Mouse (Mus musculus): ENCODE results near the gene Psmb4.
"Not testable (repeated sequence)": the region's sequence is repeated elsewhere in the genome, so short reads cannot be mapped to it uniquely, and the experiment has no call there.

Gene Psmb4

GRCm38 (mm10) chr3:94886316-94887224, at the start of gene Psmb4:
Psmb4 (minus strand) TSS chr3:94886961.
- peak; percentile 88 for DNase-seq (ENCODE audit: low read depth, low spot score)

DNA sequence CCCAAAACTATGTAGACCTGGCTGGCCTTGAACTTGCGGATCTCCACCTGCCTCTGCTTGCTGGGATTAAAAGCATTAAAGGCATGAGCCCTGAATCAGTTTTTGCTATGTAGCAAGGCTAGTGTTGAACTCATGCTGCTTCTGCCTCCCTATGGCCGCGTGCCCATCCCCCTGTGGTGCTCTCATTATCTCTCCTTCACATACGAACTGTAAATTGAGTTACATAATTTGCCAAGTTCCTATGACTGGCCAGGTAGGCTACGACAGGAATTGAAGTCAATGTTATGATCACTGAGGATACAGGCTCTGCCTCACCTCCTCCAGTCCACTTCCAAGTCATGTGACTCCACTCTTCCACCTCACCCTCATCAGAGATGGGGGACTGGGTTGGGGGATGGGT, 49.4 kb upstream of the Psmb4 start:
- DNase-seq (ENCODE audit: low read depth, low spot score) = not testable (repeated sequence)

DNA sequence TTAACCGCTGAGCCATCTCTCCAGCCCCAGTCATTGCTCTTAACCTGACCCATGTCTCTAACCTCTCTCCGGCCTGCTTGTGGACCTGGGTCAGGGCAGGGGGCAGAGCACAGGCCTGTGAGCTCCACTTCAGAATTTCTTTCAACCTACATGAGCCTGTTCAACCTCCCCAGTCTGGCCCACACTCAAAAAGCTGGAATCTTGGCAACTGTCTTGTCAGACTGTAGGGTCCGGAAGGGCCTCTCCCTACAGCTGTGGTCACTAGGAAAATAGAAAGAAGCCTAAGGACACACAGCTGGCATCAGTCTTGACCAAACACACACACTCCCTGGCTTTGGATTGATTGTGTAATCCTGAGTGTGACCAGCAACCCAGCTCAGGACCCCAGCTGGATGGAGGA, 48.6 kb upstream of the Psmb4 start:
- DNase-seq (ENCODE audit: low read depth, low spot score) = not testable (repeated sequence)

- DNase-seq (ENCODE audit: low read depth, low spot score) = not testable (repeated sequence)
Measured at GRCm38 (mm10) chr3:94934564-94934963, 47.8 kb upstream of the Psmb4 start.

DNA sequence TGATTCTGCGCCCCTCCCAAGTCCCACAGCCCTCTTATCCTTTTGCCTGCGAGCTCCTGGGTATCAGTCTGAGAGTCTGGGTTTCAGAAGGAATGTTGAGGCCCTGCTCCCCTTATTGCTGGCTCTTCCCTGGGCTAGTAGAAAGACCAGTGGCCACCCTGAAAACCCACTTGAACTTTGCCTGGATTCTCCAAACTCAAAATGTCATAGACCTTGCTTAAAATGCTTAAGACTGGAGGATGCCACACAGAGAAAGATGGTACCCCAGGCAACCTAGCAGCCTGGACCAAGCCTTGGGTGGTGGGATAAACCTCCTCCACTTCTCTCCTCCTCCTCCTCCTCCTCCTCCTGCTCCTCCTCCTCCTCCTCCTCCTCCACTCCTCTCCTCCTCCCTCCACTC, 46.8 kb upstream of the Psmb4 start:
- not testable (repeated sequence) for DNase-seq (ENCODE audit: low read depth, low spot score)

DNA sequence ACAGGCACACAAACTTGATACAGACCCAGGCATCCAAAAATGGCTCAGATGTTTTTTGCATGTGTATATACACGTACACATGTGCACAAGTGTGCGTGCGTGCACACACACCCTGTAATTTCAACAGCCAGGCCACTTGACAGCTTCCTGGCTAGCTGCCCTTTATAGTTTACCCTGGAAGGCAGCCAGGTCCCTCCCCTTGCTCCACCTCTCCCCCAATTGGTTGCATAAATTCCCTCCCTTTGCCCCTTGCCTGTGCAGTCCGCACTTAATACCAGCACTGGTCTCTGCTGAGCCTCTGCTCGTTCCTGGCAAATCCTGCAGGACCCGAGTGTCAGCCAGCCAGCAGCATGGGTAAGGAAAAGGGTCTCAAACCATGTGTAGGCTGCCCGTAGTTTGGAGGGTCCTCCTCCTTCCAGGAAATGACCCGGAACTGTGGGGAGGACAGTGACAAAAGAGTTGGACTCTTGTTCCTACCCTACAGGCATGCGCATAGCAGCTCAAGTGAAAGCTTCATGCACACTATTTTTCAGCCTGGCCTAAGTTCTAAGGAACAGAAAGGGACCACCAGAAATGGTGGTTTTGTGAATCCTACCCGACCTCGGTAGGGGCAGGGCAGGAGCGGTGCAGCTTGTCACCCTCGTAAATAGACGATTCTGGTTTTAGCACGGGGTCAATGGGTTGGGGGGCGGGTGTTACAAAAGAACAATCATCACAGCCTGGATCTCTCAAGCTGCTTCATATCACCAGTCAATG, 46.2 kb upstream of the Psmb4 start, which contains the start of gene Selenbp1:
Gene Selenbp1 (plus strand): TSS at position 248 of the 756 bp plus-strand sequence.
- no peak for DNase-seq (ENCODE audit: low read depth, low spot score)

DNA sequence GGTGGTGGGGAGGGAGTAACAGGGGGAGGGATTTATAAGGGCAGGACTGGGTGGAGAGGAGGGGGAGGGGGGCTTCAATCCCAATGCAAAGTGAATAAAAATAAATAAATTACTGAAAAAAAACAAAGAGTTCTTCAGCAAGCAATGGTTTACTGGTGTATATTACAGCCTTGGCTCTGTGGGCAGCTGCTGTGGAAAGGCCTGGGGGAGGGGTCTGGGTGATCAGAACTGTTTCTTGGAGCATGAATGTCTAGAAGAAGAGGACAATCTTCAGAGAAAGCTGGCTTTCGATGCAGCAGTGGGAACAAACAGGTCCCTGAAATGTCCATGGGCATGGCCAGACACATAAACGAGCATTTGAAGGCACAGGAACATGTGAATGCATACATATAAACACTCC, 45.5 kb upstream of the Psmb4 start:
- not testable (repeated sequence) for DNase-seq (ENCODE audit: low read depth, low spot score)

DNA sequence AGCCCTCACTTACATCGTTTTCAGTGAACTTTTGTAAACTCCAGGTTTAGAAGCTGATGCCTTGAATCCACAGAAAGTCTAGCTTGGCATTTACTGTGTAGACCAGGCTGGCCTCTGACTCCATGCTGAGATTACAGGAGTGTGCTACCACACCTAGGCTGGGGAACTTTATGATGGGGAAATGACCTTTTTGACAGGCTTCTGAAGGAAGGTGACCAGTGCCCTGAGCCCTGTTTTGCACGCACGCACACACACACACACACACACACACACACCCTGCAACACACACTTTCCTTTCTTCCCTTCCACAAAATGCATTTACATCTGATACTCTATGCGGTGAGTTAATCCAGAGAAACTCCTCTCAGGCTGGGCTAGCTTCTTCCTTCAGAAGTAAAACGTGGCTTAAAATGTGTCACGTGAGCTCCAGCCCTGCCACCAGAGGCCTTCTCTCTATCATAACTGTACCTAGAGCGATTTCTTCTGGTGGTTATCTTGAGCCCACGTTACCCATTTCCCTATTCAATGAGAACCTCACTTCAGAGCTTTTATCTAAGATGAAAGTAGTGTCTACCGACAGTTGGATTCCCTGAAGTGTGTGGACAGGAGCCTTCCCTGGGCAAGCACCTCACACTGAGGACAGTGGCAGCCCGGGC, 44.8 kb upstream of the Psmb4 start:
- not testable (repeated sequence) for DNase-seq (ENCODE audit: low read depth, low spot score)

DNA sequence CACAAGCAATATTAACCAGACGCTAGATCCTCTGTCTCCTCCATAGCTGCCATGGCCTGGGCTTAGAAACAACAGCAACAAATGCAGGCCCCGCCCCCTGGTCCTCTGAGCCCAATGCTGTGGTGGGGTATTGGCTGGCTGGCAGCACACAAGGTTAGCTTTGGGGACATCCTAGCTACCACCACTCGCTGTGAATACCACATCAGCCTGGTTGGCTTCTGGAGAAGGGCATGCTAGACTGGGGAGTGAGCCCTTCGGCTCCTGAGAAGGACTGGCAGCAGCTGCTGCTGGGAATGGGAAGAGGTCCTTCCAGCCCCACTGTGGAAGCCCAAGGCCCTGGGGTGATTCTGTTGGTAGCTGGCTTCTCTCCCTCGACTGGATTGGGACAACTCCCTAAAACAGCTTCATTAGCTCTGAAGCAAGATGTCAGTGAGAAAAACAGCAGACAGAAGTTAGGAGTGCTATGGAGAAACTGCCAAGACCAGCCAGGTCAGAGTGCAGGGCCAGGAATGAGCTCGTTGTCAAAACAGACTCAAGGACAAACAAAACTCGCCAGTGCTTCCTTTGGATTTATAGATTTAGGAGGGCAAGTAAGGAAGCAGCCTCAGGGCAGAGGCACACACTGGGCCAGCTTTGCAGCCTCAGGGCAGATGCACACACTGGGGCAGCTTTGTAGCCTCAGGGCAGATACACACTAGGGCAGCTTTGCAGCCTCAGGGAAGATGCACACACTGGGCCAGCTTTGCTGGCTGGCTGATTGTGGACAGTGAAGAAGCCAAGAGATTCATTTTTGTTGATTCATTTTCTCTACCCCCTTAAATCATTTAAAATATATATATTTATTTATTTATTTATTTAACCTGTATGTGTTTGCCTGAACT, 43.9 kb upstream of the Psmb4 start:
- not testable (repeated sequence) for DNase-seq (ENCODE audit: low read depth, low spot score)

DNA sequence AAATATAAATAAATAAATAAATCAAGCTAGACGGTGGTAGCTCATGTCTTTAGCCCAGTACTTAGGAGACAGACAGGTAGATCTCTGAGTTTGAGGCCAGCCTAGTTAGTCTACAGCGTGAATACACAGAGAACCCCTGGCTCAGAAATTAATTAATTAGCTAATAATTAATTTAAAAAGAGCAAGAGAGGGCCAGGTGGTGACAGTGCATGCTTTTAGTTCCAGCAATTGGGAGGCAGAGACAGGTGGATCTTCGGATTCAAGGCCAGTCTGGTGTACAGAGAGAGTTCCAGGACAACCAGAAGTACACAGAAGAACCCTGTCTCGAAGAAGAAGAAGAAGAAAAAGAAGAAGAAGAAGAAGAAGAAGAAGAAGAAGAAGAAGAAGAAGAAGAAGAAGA, 42.2 kb upstream of the Psmb4 start:
- not testable (repeated sequence) for DNase-seq (ENCODE audit: low read depth, low spot score)

DNA sequence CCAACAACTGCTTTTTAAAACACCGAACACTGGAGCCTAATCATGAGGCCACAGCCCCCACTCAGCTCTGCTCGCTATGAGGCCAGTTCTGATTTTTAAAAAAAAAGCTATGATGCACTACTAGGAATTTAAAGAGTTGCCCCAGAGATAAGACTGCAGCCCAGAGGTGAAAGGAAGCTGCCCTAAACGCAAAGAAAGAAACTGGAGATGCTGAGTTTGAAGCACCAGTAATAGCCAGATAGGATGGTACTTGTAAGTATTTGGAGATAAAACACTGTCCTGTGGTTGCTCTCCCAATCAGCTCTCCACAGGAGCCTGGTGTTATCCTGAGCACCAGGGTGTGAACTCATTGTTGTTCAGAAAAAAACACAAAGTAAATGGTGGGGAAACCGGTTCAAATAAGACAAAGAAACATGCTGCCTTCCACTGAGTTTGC, 39.6 kb upstream of the Psmb4 start:
- DNase-seq (ENCODE audit: low read depth, low spot score) = not testable (repeated sequence)

DNA sequence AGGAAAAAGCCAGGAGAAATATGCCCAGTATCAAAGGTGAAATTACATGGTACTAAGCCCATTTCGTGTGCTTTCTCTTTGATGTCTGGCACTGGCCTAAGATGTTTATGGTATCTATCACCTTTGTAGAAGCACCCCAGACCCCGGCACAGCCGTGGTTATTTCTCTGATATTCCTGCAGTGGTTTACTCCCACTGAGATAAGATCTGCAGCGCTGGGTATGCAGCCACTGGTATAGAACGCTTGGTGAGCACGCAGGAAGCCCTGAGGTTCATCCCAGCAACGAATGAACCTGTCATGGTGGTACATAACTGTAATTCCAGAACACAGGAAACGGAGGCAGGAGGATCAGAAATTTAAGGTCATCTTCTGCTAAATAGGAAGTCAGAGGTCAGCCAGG, 37.9 kb upstream of the Psmb4 start:
- no peak for DNase-seq (ENCODE audit: low read depth, low spot score)

- no peak for DNase-seq (ENCODE audit: low read depth, low spot score)
Measured at GRCm38 (mm10) chr3:94922333-94922732, 35.6 kb upstream of the Psmb4 start.

GRCm38 (mm10) chr3:94921104-94921503, 34.3 kb upstream of the Psmb4 start:
- DNase-seq (ENCODE audit: low read depth, low spot score) = no peak

DNA sequence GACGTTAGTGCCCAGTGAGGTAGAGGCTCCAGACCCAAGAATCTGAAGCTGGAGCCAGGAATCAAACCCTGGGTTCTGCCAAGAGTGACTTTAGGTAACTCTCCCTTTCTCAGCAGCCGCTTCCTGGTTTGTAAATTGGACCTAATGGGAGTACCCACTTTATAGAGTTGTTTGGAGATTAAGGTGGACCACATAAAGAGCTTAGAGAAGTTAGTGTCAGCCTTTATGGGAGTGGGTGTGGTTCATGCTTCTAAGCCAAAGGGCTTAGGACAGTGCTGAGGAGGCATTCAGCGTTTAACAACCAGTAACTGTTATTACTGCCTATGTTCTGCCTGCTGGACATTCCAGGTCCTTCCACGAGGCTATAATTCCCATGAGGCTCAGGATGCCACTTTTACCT, 32.1 kb upstream of the Psmb4 start:
- no peak for DNase-seq (ENCODE audit: low read depth, low spot score)

GRCm38 (mm10) chr3:94917816-94918361, 31.1 kb upstream of the Psmb4 start:
- peak; percentile 41 for DNase-seq (ENCODE audit: low read depth, low spot score)

- no peak for DNase-seq (ENCODE audit: low read depth, low spot score)
Measured at GRCm38 (mm10) chr3:94915903-94916741, 29.4 kb upstream of the Psmb4 start.

GRCm38 (mm10) chr3:94913801-94914200, 27.0 kb upstream of the Psmb4 start:
- no peak for DNase-seq (ENCODE audit: low read depth, low spot score)

- no peak for DNase-seq (ENCODE audit: low read depth, low spot score)
Measured at GRCm38 (mm10) chr3:94911050-94911693, 24.4 kb upstream of the Psmb4 start.
